Mouse (Mus musculus) midbrain, embryonic 14.5 days (tissue): Measurements from ENCODE around the gene Phlda1. TPM values are rescaled to one million over a fixed set of nuclear protein-coding genes. Genes with fewer than 3 reads are reported as not detected.

Source experiments
- ATAC-seq: fragments of 200-750 bp; cut with Nextera tagmentation; 2 replicates; pipeline ENCODE4 v1.8.0; 2017; ENCODE audit warnings: moderate number of reproducible peaks, moderate library complexity; ENCODE audit not compliant: low FRiP score, low TSS enrichment
- DNase-seq: peaks from one replicate; pipeline ENCODE4 v3.0.0-alpha.2; 2015
- H3K27ac ChIP-seq: fragments of 300-500 bp; sonication (generic); replicated peaks from 2 replicates; pipeline ENCODE4 v1.5.1; 2014; ENCODE audit warnings: mild to moderate bottlenecking, low read depth, low read length, moderate library complexity
- H3K27me3 ChIP-seq: fragments of 300-500 bp; sonication (generic); 2 replicates; pipeline ENCODE4 v1.6.1; 2014; ENCODE audit warnings: low read length, control low read depth, mixed read lengths; ENCODE audit not compliant: control insufficient read depth, insufficient read depth
- H3K36me3 ChIP-seq: fragments of 300-500 bp; sonication (generic); 2 replicates; pipeline ENCODE4 v1.6.1; 2014; ENCODE audit warnings: low read length, control low read depth; ENCODE audit not compliant: control insufficient read depth, insufficient read depth
- H3K4me1 ChIP-seq: fragments of 300-500 bp; sonication (generic); 2 replicates; pipeline ENCODE4 v1.6.1; 2014; ENCODE audit warnings: mild to moderate bottlenecking, antibody characterized with exemption, low read length, control low read depth; ENCODE audit not compliant: control insufficient read depth, insufficient read depth
- H3K4me2 ChIP-seq: fragments of 300-500 bp; sonication (generic); 2 replicates; pipeline ENCODE4 v1.6.1; 2014; ENCODE audit warnings: mild to moderate bottlenecking, low read length, moderate library complexity
- H3K4me3 ChIP-seq: fragments of 300-500 bp; sonication (generic); replicated peaks from 2 replicates; pipeline ENCODE4 v1.5.1; 2014; ENCODE audit warnings: low read depth, low read length
- H3K9ac ChIP-seq: fragments of 300-500 bp; sonication (generic); replicated peaks from 2 replicates; pipeline ENCODE4 v1.6.1; 2014; ENCODE audit warnings: mild to moderate bottlenecking, low read length, moderate library complexity
- H3K9me3 ChIP-seq: fragments of 300-500 bp; sonication (generic); 2 replicates; pipeline ENCODE4 v1.6.1; 2016; ENCODE audit warnings: low read length, control low read depth, mixed read lengths; ENCODE audit not compliant: control insufficient read depth
- WGBS: fragments of 180-500 bp; shearing (Covaris S2); extraction: QIAGEN DNeasy Blood & Tissue Kit; methylation state at CpG from one replicate; pipeline ENCODE4 v1.1.7; 2014; 5-methylcytosine and 5-hydroxymethylcytosine counted together
- polyA plus RNA-seq: library from polyadenylated mRNA; unstranded; fragments of >200 nt; fragmentation: Nextera tagmentation; extraction: Ambion mirVana; gene quantifications from 2 replicates; pipeline ENCODE4 v1.2.1, GENCODE M21; 2014

Phlda1 gene
- polyA plus RNA-seq, 1 experiment from 2014 or later = 33.2 TPM

GRCm38 (mm10) chr10:111523894-111524293 lies 17.8 kb downstream of the Phlda1 start:
- DNase-seq = peak; percentile 49
- H3K4me2 ChIP-seq = no peak overlapping the region
- ATAC-seq = no peak
- no peak overlapping the region for H3K27ac ChIP-seq
- H3K4me3 ChIP-seq = no peak overlapping the region
- H3K9ac ChIP-seq = no peak overlapping the region
- H3K4me1 ChIP-seq = peaks cover 12% of the 10 kb centered on the region; the same call in 1 of the 2 replicates
- H3K27me3 ChIP-seq = no peaks in the 10 kb centered on the region
- H3K9me3 ChIP-seq = no peaks in the 10 kb centered on the region
- WGBS = 25% methylated on average over 12 of the region's 12 CpGs
- no peaks in the 10 kb centered on the region for H3K36me3 ChIP-seq

GRCm38 (mm10) chr10:111527057-111527456 lies 21.0 kb downstream of the Phlda1 start:
- no peaks in the 10 kb centered on the region for H3K36me3 ChIP-seq
- 84% methylated on average over 5 of the region's 5 CpGs for WGBS
- ATAC-seq (no peak), DNase-seq (no peak)
- no peak overlapping the region for H3K27ac ChIP-seq
- no peak overlapping the region for H3K9ac ChIP-seq
- no peak overlapping the region for H3K4me3 ChIP-seq
- H3K27me3 ChIP-seq = no peaks in the 10 kb centered on the region
- H3K9me3 ChIP-seq = no peaks in the 10 kb centered on the region
- no peak overlapping the region for H3K4me2 ChIP-seq
- H3K4me1 ChIP-seq = peaks cover 9% of the 10 kb centered on the region; the same call in 1 of the 2 replicates

- Histone ChIP-seq H3K36me3 (no peaks in the 10 kb centered on the region), H3K27me3 (no peaks in the 10 kb centered on the region), H3K4me3 (no peak overlapping the region), H3K4me2 (no peak overlapping the region), H3K4me1 (peaks cover 9% of the 10 kb centered on the region; the same call in 1 of the 2 replicates), H3K9me3 (no peaks in the 10 kb centered on the region), H3K27ac (no peak overlapping the region), H3K9ac (no peak overlapping the region)
- no peak for DNase-seq
- no peak for ATAC-seq
- 95% methylated on average over 7 of the region's 7 CpGs for WGBS
Observed at GRCm38 (mm10) chr10:111527613-111528012, 21.5 kb downstream of the Phlda1 start.

DNA sequence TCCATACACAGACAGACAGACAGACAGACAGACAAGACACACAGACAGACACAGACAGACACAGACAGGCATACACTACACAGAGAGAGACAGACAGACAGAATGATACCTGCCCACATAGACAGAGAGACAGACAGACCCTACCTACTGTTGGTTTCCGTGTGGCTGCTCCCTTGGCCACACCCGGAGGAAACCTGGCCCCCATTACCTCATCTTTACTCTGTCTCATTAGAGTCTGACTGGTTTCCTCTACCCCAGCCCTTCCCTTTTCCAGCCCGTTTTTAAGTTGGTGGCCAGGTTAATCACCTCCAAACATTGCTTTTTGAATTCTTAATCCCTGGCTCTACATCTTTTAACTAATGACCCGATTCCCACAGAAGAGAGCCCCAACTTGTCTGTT lies 22.2 kb downstream of the Phlda1 start:
- H3K27ac ChIP-seq = no peak overlapping the region
- no peak overlapping the region for H3K4me2 ChIP-seq
- no peak overlapping the region for H3K4me3 ChIP-seq
- DNase-seq (no peak), ATAC-seq (no peak)
- H3K36me3 ChIP-seq = no peaks in the 10 kb centered on the region
- no peaks in the 10 kb centered on the region for H3K27me3 ChIP-seq
- H3K9me3 ChIP-seq = no peaks in the 10 kb centered on the region
- no peak overlapping the region for H3K9ac ChIP-seq
- peaks cover 9% of the 10 kb centered on the region; the same call in 1 of the 2 replicates for H3K4me1 ChIP-seq
- WGBS = 78% methylated on average over 4 of the region's 4 CpGs

DNA sequence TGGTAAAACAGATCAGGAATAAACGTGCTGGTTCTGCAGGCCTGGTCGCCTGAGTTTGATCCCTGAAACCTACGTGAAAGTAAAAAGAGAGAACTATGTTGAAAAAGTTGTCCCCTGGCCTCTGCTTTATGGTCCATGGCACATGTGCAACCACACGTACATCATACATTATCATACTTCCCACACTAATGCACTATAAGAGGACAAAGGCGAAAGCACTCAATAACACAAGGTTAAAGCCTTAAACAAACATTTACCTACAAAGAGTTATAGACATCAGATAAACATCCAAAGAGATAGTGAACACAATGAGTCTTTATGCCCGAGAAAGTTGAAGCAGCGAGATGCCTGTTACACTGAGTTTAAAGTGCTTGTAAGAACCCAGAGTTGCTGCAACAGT lies 24.3 kb downstream of the Phlda1 start:
- ATAC-seq (no peak), DNase-seq (no peak)
- H3K27me3 ChIP-seq = no peaks in the 10 kb centered on the region
- H3K27ac ChIP-seq = no peak overlapping the region
- H3K36me3 ChIP-seq = no peaks in the 10 kb centered on the region
- H3K9ac ChIP-seq = no peak overlapping the region
- no peaks in the 10 kb centered on the region for H3K9me3 ChIP-seq
- WGBS = 88% methylated on average over 7 of the region's 7 CpGs
- H3K4me1 ChIP-seq = no peaks in the 10 kb centered on the region
- H3K4me2 ChIP-seq = no peak overlapping the region
- no peak overlapping the region for H3K4me3 ChIP-seq

DNA sequence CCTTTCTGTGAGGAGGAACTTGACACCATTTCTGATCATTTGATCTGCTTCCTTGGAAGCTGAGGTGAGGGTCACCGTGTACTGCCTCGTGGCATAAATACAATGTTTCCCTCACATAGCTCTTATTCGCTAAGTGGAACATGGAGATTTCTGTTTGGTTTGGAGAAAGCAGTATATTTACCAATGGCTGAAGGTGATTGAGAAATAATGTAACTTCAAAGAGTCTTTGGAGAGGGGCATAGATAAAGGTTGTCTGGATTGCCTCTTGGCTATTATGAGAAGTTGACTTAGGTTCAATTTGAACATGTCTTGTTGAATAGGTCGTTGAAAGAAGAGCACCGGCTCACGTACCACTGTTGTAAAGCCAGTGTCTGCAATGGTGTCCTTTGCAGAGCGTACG lies 28.6 kb downstream of the Phlda1 start:
- 71% methylated on average over 8 of the region's 8 CpGs for WGBS
- no peak overlapping the region for H3K4me3 ChIP-seq
- no peak for DNase-seq
- H3K4me1 ChIP-seq = 0 out of 2 replicates have a peak, but pooled peaks cover 1% of the 10 kb centered on the region
- no peak for ATAC-seq
- H3K36me3 ChIP-seq = no peaks in the 10 kb centered on the region
- no peaks in the 10 kb centered on the region for H3K9me3 ChIP-seq
- H3K4me2 ChIP-seq = no peak overlapping the region
- no peak overlapping the region for H3K9ac ChIP-seq
- H3K27ac ChIP-seq = no peak overlapping the region
- no peaks in the 10 kb centered on the region for H3K27me3 ChIP-seq

- 0 out of 2 replicates have a peak, but pooled peaks cover 5% of the 10 kb centered on the region for H3K4me1 ChIP-seq
Observed at GRCm38 (mm10) chr10:111537410-111537809, 31.3 kb downstream of the Phlda1 start.

DNA sequence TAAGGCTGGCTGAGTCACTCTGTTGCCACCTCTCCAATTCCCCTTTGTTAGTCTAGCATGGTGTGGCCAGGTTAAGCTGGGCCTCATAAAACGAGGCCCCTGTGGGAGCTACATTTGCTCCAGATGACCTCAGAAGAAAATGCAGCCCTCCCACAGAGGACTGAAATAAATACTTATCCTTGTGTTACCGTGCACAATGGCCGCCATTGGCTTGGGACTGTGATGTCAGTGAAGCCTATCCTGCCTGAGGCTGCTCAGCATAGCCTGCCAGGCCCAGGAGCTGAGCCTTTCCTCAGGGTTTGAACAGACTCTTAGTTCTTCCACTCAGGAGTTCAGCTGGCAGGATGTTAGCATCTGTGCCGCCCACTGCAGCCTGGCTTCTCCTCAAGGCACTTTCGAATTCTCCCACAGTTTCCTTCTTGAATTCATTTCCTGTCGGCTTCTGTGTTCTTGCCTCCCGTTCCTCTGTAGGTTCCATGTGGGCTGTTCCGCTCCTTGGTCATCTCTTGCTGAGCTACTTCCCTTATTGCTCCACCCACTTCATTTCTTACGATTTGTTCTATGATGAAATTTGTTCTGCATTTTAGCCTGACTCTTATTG lies 33.7 kb downstream of the Phlda1 start:
- H3K27ac ChIP-seq = peak overlapping the region; percentile 32; the same call in 1 of the 2 replicates
- no peak overlapping the region for H3K4me2 ChIP-seq
- H3K27me3 ChIP-seq = no peaks in the 10 kb centered on the region
- no peaks in the 10 kb centered on the region for H3K9me3 ChIP-seq
- WGBS = 35% methylated on average over 9 of the region's 9 CpGs
- DNase-seq (no peak), ATAC-seq (peak; percentile 14; the same call in 1 of the 2 replicates)
- no peaks in the 10 kb centered on the region for H3K36me3 ChIP-seq
- H3K4me3 ChIP-seq = no peak overlapping the region
- H3K4me1 ChIP-seq = 0 out of 2 replicates have a peak, but pooled peaks cover 5% of the 10 kb centered on the region
- H3K9ac ChIP-seq = no peak overlapping the region

More at GRCm38 (mm10) chr10:111537410-111537809, 31.3 kb downstream of the Phlda1 start:
- ATAC-seq = no peak
- H3K4me3 ChIP-seq = no peak overlapping the region
- DNase-seq = no peak
- no peaks in the 10 kb centered on the region for H3K36me3 ChIP-seq
- H3K27me3 ChIP-seq = no peaks in the 10 kb centered on the region
- H3K4me2 ChIP-seq = no peak overlapping the region
- 89% methylated on average over 19 of the region's 19 CpGs for WGBS
- H3K27ac ChIP-seq = no peak overlapping the region
- no peak overlapping the region for H3K9ac ChIP-seq
- no peaks in the 10 kb centered on the region for H3K9me3 ChIP-seq

DNA sequence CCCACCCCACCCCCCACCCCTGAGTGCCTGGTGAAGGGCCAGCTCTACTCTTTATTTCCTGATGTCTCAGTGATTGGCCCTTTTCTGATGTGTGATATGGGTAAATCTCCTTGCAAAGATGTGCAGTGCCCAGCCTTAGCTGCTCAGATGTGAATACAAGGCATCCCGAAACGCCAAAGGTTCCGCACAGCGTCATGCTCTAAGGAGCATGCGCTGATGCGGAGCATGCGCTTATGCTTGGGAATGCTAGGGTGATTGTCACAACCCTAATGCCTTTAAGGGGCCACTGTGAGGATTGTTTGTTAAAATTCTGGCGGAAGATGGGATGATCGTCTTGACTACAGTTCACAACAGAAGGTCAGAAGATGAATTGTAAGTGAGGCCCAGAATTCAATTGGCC lies 34.6 kb downstream of the Phlda1 start:
- no peak overlapping the region for H3K4me2 ChIP-seq
- no peak overlapping the region for H3K27ac ChIP-seq
- no peaks in the 10 kb centered on the region for H3K27me3 ChIP-seq
- H3K36me3 ChIP-seq = no peaks in the 10 kb centered on the region
- no peak overlapping the region for H3K9ac ChIP-seq
- no peaks in the 10 kb centered on the region for H3K9me3 ChIP-seq
- H3K4me3 ChIP-seq = no peak overlapping the region
- DNase-seq (no peak), ATAC-seq (no peak)
- 0 out of 2 replicates have a peak, but pooled peaks cover 5% of the 10 kb centered on the region for H3K4me1 ChIP-seq
- 42% methylated on average over 9 of the region's 9 CpGs for WGBS
